Mouse (Mus musculus): ENCODE data around the gene Atp6ap2. TPM values are rescaled to one million over a fixed set of nuclear protein-coding genes. Genes with fewer than 3 reads are reported as not detected.
"Not testable (repeated sequence)": the region's sequence is repeated elsewhere in the genome, so short reads cannot be mapped to it uniquely, and the experiment has no call there.

Atp6ap2 gene
- polyA plus RNA-seq, 1 experiment from 2014 or later, result 80.3 TPM

DNA sequence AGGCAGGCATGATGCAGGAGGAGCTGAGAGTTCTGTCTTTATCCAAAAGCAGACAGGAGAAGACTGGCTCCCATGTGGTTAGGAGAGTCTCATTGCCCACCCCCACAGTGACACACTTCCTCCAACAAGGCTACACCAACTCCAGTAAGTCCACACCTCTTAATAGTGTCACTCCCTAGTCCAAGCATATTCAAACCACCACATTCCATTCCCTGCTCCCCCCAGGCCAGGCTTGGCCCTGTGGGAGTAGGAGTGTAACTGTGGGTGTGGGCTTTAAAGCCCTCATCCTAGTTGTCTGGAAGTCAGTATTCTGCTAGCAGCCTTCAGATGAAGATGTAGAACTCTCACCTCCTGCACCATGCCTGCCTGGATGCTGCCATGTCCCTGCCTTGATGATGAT is 22.9 kb downstream of the Atp6ap2 start:
- H3K4me1 ChIP-seq; H3K27me3 ChIP-seq; H3K4me3 ChIP-seq (replicated peaks); H3K9me3 ChIP-seq (replicated peaks); ATAC-seq (ENCODE audit: insufficient number of reproducible peaks, low FRiP score, low TSS enrichment, low read depth); H3K36me3 ChIP-seq; H3K27ac ChIP-seq (replicated peaks); H3K9ac ChIP-seq; H3K4me2 ChIP-seq (replicated peaks): not testable (repeated sequence)

DNA sequence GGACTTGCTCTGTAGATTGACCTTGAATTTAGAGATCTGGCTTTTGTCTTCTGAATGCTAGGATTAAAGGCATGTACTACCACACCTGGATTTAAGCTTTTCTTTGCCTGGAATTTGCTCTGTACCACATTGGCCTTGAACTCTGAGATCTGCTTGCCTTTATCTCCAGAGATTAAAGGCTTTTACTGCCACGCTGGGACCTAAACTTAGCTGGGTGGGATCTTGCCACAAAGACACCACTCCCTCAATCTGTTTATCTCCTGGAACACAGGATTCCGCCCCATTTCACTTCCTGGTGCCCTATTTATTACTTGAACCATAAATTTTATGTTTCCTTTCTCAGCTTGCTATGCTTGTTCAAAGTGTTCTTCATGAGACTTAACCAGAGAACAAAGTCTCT is 23.6 kb downstream of the Atp6ap2 start:
- H3K36me3 ChIP-seq, result 0 out of 2 replicates have a peak, but pooled peaks cover 6% of the 10 kb centered on the region

DNA sequence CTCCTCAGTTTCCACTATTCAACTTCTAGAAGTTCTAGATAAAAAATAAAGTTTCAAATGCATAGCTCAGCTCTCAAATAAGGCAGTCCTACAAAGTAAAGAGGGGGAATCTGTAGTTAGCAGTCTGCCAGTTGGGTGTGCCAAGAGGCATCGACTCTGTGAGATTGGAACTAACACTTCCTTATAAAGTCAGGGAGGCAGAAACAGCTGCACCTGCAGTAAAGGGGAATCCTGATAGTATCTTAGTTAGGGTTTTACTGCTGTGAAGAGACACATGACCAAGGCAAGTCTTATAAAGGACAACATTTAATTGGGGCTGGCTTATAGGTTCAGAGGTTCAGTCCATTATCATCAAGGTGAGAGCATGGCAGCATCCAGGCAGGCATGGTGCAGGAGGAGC is 24.8 kb downstream of the Atp6ap2 start:
- H3K4me2 ChIP-seq (replicated peaks); ATAC-seq (ENCODE audit: insufficient number of reproducible peaks, low FRiP score, low TSS enrichment, low read depth); H3K36me3 ChIP-seq; H3K27me3 ChIP-seq; H3K9ac ChIP-seq; H3K9me3 ChIP-seq (replicated peaks); H3K27ac ChIP-seq (replicated peaks); H3K4me3 ChIP-seq (replicated peaks); H3K4me1 ChIP-seq: not testable (repeated sequence)
- 86% methylated on average over 1 of the region's 1 CpGs for WGBS

More for the DNA sequence above, 23.6 kb downstream of the Atp6ap2 start:
- H3K9ac ChIP-seq, result no peak overlapping the region
- H3K4me2 ChIP-seq (replicated peaks), result no peak overlapping the region
- no peak overlapping the region for H3K4me3 ChIP-seq (replicated peaks)
- H3K27me3 ChIP-seq, result no peaks in the 10 kb centered on the region
- H3K4me1 ChIP-seq, result no peaks in the 10 kb centered on the region
- WGBS, result 77% methylated on average over 2 of the region's 2 CpGs
- no peak overlapping the region for H3K27ac ChIP-seq (replicated peaks)
- no peak for ATAC-seq (ENCODE audit: insufficient number of reproducible peaks, low FRiP score, low TSS enrichment, low read depth)
- no peaks in the 10 kb centered on the region for H3K9me3 ChIP-seq (replicated peaks)

DNA sequence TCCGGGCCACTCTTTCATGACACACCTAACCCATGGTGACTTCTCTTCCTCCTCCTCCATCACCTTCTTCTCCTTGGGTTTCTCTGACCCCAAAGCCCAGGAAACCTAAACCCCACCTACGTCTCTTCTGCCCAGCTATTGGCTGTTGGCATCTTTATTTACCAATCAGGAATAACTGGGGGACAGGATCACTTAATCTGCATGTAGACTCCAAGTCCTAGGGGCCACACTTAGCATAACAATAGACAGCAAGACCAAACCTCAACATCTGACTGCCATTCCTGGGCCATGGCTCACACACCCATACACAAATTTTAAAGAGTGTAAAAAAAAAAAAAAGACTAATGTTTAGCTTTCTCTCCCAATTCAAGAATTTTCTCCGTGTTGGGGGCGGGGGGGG is 37.5 kb downstream of the Atp6ap2 start:
- WGBS, result 67% methylated on average over 3 of the region's 4 CpGs
- no peaks in the 10 kb centered on the region for H3K36me3 ChIP-seq
- ATAC-seq (ENCODE audit: insufficient number of reproducible peaks, low FRiP score, low TSS enrichment, low read depth), result no peak
- no peaks in the 10 kb centered on the region for H3K27me3 ChIP-seq
- no peaks in the 10 kb centered on the region for H3K9me3 ChIP-seq (replicated peaks)
- H3K4me2 ChIP-seq (replicated peaks), result no peak overlapping the region
- H3K4me3 ChIP-seq (replicated peaks), result no peak overlapping the region
- H3K4me1 ChIP-seq, result no peaks in the 10 kb centered on the region
- no peak overlapping the region for H3K9ac ChIP-seq
- no peak overlapping the region for H3K27ac ChIP-seq (replicated peaks)

DNA sequence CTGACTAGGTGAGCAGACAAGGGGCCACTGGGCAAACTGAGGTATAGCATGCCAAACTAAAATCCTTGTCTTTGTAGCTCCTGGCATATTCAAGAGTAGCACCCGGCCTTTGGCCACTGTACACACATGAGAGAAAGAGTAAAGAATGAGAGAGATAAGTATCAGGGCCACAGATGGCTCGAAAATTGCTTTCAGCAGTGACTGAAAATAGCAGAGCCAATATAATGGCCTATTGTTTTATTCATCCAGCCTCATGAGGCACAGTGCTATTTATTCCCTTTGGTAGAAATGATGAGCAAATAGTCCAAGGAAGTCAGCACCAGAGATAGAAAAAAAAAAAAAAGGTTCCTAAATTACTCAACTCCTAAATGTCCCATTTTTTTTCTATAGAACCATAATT is 57.4 kb downstream of the Atp6ap2 start:
- Histone ChIP-seq H3K9ac (no peak overlapping the region), H3K9me3 (replicated peaks) (no peaks in the 10 kb centered on the region), H3K4me2 (replicated peaks) (no peak overlapping the region), H3K27ac (replicated peaks) (no peak overlapping the region), H3K27me3 (no peaks in the 10 kb centered on the region), H3K36me3 (0 out of 2 replicates have a peak, but pooled peaks cover under 1% of the 10 kb centered on the region), H3K4me1 (no peaks in the 10 kb centered on the region), H3K4me3 (replicated peaks) (no peak overlapping the region)
- 26% methylated on average over 2 of the region's 2 CpGs for whole genome bisulfite sequencing
- no peak for ATAC-seq (ENCODE audit: insufficient number of reproducible peaks, low FRiP score, low TSS enrichment, low read depth)

DNA sequence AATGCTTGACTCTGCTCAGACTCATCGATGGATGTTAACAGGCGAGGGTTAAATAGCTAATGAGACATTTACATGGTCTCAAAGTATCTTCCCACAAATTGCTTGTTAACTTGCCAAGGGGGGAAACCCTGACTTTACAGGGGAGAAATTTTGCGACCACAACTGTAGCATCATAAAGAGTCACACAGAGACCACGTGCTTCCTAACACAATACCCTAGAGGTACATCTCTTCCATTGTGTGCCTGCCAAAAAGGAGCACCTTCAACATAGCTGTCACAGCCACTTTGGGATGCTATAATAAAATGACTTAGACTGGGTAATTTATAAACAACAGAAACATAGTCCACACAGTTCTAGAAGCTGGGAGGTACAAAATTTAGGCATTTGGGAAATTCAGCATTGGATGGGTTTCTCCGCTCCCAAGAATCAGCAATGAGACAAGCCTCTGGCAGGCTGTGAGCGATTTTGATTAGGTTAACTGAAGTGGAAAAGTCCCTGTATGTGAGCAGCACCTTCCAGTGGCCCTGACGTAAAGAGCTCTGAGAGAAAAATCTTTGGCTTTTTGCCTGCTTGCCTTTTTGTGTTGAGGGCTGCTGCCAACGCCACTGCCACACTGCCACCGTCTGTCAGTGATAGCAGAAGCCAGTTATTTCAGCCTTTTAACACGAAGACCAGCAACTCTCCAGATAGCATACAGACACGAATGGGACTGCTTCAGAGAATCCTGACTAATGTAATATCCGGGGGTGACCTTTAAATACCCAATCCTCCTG is 58.1 kb downstream of the Atp6ap2 start:
- 54% methylated on average over 12 of the region's 12 CpGs for WGBS
- Histone ChIP-seq H3K4me1 (no peaks in the 10 kb centered on the region), H3K27me3 (no peaks in the 10 kb centered on the region), H3K9ac (no peak overlapping the region), H3K27ac (replicated peaks) (no peak overlapping the region), H3K4me3 (replicated peaks) (no peak overlapping the region), H3K4me2 (replicated peaks) (no peak overlapping the region), H3K36me3 (0 out of 2 replicates have a peak, but pooled peaks cover 2% of the 10 kb centered on the region), H3K9me3 (replicated peaks) (no peaks in the 10 kb centered on the region)
- ATAC-seq (ENCODE audit: insufficient number of reproducible peaks, low FRiP score, low TSS enrichment, low read depth), result no peak

DNA sequence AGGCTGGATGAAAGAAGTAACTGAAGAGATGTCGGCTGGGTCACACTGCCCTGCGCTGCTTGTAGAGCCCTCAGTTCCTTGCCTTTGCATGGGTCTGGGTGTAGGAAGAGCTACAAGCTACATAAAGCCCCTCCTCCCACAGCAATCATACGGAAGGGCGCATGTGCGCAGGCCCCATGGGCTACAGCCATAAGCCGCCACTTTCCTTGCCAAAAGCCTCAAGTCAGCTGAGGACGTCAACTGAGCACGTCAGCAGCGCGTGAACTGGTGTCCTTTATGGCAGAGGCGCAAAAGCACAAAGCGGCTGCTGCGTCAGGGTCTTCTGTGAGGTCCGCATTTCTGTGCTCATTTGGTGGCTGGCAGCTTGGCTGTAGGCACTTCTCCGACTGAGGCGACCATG is 64.3 kb downstream of the Atp6ap2 start:
- WGBS, result 93% methylated on average over 16 of the region's 16 CpGs
- no peak for ATAC-seq (ENCODE audit: insufficient number of reproducible peaks, low FRiP score, low TSS enrichment, low read depth)
- H3K4me1 ChIP-seq, result no peaks in the 10 kb centered on the region

DNA sequence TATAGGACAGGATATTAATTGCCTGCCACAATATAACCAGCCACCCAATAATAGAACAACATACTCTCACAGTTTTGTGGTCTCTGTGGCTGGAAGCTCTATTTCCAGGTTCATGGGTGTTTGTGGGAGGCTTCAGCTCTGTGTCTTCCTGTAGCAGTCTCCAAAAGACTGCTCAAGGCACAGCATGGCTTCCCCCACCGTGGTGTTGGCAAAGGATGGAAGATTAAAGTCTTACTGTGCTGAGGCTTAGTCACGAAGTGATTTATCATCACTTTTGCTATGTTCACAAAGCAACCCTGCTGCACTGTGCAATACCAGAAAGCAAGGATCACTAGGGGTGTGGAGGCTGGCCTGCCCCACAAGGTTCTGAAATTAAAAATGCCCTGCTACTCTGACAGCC is 66.3 kb downstream of the Atp6ap2 start:
- no peak overlapping the region for H3K9ac ChIP-seq
- H3K36me3 ChIP-seq, result peaks cover 12% of the 10 kb centered on the region
- no peak overlapping the region for H3K4me3 ChIP-seq (replicated peaks)
- H3K4me2 ChIP-seq (replicated peaks), result no peak overlapping the region
- no peak for ATAC-seq (ENCODE audit: insufficient number of reproducible peaks, low FRiP score, low TSS enrichment, low read depth)
- H3K27me3 ChIP-seq, result no peaks in the 10 kb centered on the region
- no peaks in the 10 kb centered on the region for H3K9me3 ChIP-seq (replicated peaks)
- WGBS, result 72% methylated on average over 2 of the region's 2 CpGs
- no peak overlapping the region for H3K27ac ChIP-seq (replicated peaks)
- H3K4me1 ChIP-seq, result no peaks in the 10 kb centered on the region

More for the DNA sequence above, 64.3 kb downstream of the Atp6ap2 start:
- no peak overlapping the region for H3K4me3 ChIP-seq (replicated peaks)
- 0 out of 2 replicates have a peak, but pooled peaks cover 5% of the 10 kb centered on the region for H3K36me3 ChIP-seq
- no peaks in the 10 kb centered on the region for H3K9me3 ChIP-seq (replicated peaks)
- H3K4me2 ChIP-seq (replicated peaks), result no peak overlapping the region
- no peak overlapping the region for H3K27ac ChIP-seq (replicated peaks)
- no peak overlapping the region for H3K9ac ChIP-seq
- no peaks in the 10 kb centered on the region for H3K27me3 ChIP-seq

Other genes starting within 250 kb of the Atp6ap2 start
- 35.7 and 36.9 TPM in 2 replicates for gene 1810030O07Rik, start 85.9 kb downstream of the Atp6ap2 start, polyA plus RNA-seq (2015; fragmentation: Nextera tagmentation; extraction: Ambion mirVana)
- 14.1 and 14.3 TPM in 2 replicates for gene Med14, start 174.3 kb downstream of the Atp6ap2 start, polyA plus RNA-seq (2015; fragmentation: Nextera tagmentation; extraction: Ambion mirVana)